Mouse (Mus musculus) limb, embryonic 12.5 days (tissue): Measurements from ENCODE around the gene Gm48551. TPM values are rescaled to one million over a fixed set of nuclear protein-coding genes. Genes with fewer than 3 reads are reported as not detected.

Experiments
- ATAC-seq: fragments of 200-750 bp; cut with Nextera tagmentation; 2 replicates; pipeline ENCODE4 v1.8.0; 2017; ENCODE audit warnings: low read depth, moderate TSS enrichment; ENCODE audit not compliant: insufficient number of reproducible peaks, insufficient read depth, low FRiP score, low TSS enrichment
- H3K27ac ChIP-seq: fragments of 300-500 bp; sonication (generic); 2 replicates; pipeline ENCODE4 v1.5.1; 2016; ENCODE audit warnings: mild to moderate bottlenecking, moderate library complexity
- H3K27me3 ChIP-seq: fragments of 300-500 bp; sonication (generic); 2 replicates; pipeline ENCODE4 v1.6.1; 2016; ENCODE audit warnings: mild to moderate bottlenecking, moderate library complexity
- H3K36me3 ChIP-seq: fragments of 300-500 bp; sonication (generic); 2 replicates; pipeline ENCODE4 v1.6.1; 2016; ENCODE audit warnings: mild to moderate bottlenecking, moderate library complexity
- H3K4me1 ChIP-seq: fragments of 300-500 bp; sonication (generic); replicated peaks from 2 replicates; pipeline ENCODE4 v1.6.1; 2016
- H3K4me2 ChIP-seq: fragments of 300-500 bp; sonication (generic); 2 replicates; pipeline ENCODE4 v1.6.1; 2016; ENCODE audit warnings: mild to moderate bottlenecking, moderate library complexity
- H3K4me3 ChIP-seq: fragments of 300-500 bp; sonication (generic); replicated peaks from 2 replicates; pipeline ENCODE4 v1.5.1; 2016; ENCODE audit warnings: mild to moderate bottlenecking
- H3K9ac ChIP-seq: fragments of 300-500 bp; sonication (generic); replicated peaks from 2 replicates; pipeline ENCODE4 v1.6.1; 2016; ENCODE audit warnings: mild to moderate bottlenecking, moderate library complexity
- H3K9me3 ChIP-seq: fragments of 300-500 bp; sonication (generic); 2 replicates; pipeline ENCODE4 v1.6.1; 2016; ENCODE audit warnings: mild to moderate bottlenecking, moderate library complexity
- WGBS: fragments of 180-500 bp; shearing (Covaris S2); methylation state at CpG from one replicate; pipeline ENCODE4 v1.1.7; 2016; 5-methylcytosine and 5-hydroxymethylcytosine counted together
- polyA plus RNA-seq: library from polyadenylated mRNA; unstranded; fragments of >200 nt; fragmentation: Nextera tagmentation; extraction: Ambion mirVana; gene quantifications from 2 replicates; pipeline ENCODE4 v1.2.1, GENCODE M21; 2016

The Gm48551 gene
- polyA plus RNA-seq, 1 experiment from 2014 or later: 3.3 TPM

DNA sequence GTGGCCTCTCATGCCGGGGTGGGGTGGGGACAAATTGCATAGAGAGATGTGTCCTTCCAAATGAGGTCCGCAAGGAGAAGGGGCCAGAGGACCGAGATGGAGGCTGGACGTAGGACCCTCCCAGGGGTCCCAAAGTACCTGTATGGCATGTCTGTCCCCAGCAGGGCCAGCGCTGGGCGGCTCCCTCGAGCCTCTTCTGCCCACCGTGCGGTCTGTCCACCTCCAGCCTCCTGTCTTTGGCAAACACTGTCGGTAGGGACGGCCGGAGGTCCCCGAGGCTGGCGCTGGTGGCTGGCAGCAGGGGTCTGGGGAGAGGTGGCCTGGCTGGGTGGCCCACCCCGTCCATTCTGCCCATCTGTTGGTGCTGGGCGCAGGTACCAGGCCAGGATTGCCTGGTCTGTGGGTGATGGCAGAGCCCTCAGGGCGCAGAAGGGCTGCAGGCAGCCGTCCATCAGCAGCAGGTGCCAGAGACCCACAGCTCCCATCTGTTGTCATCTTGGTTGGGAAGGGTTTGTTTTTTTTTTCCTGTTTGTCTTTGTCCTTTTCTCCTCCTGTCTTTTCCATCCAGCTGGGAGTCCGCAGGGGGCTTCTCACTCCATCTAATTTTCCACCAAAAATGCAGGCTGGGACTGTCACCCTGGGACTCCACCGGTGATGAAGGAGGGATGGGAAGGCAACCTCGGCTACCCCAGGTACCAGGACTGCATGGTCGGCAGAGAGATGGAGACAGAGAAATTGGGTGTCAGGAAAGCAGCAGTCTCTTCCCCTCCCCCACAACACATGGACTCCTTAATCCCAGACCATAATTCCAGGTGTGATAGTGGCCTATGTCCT is 16.3 kb downstream of the Gm48551 start:
- Histone ChIP-seq H3K36me3 (peaks cover 50% of the 10 kb centered on the region), H3K4me3 (no peak overlapping the region), H3K27ac (peak overlapping the region; percentile 94), H3K27me3 (peaks cover 29% of the 10 kb centered on the region), H3K9ac (no peak overlapping the region), H3K9me3 (no peaks in the 10 kb centered on the region), H3K4me2 (peak overlapping the region; percentile 32), H3K4me1 (peaks cover 64% of the 10 kb centered on the region)
- 50% methylated on average over 22 of the region's 22 CpGs for WGBS
- ATAC-seq: no peak

DNA sequence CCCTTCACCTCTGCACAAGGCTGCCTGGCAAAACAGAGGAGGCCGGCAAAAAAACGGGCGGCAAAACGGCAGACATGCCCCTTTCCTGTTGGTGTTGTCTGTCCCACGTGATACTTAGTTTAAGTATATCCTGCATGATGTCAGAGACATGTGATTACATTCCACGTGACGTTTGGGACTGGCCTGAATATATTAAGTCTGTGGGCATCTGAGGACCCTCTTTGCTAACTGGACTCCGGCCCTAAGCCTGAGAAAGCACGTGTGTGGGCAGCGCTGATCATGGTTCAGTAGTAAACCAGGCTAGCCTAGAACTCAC is 16.9 kb downstream of the Gm48551 start:
- Histone ChIP-seq H3K27me3 (peaks cover 35% of the 10 kb centered on the region), H3K4me1 (peaks cover 67% of the 10 kb centered on the region), H3K4me2 (peak overlapping the region; percentile 50; the same call in 1 of the 2 replicates), H3K9me3 (no peaks in the 10 kb centered on the region), H3K36me3 (peaks cover 55% of the 10 kb centered on the region), H3K9ac (no peak overlapping the region), H3K4me3 (no peak overlapping the region), H3K27ac (peak overlapping the region; percentile 94)
- WGBS: 23% methylated on average over 10 of the region's 10 CpGs
- ATAC-seq: peak; percentile 3; the same call in 1 of the 2 replicates

GRCm38 (mm10) chr10:81401521-81402226 is 17.4 kb downstream of the Gm48551 start:
- ATAC-seq: peak; percentile 74
- Histone ChIP-seq H3K27ac (peak overlapping the region; percentile 94), H3K27me3 (peaks cover 40% of the 10 kb centered on the region), H3K9me3 (no peaks in the 10 kb centered on the region), H3K9ac (0 out of 2 replicates have a peak overlapping the region, but pooled peaks have one; percentile 31), H3K36me3 (peaks cover 60% of the 10 kb centered on the region), H3K4me1 (peaks cover 69% of the 10 kb centered on the region), H3K4me2 (peak overlapping the region; percentile 50), H3K4me3 (peak overlapping the region; percentile 17; the same call in 1 of the 2 replicates)
- 6% methylated on average over 18 of the region's 18 CpGs for WGBS

- 21% methylated on average over 7 of the region's 7 CpGs for WGBS
- Histone ChIP-seq H3K27me3 (peaks cover 46% of the 10 kb centered on the region), H3K9me3 (no peaks in the 10 kb centered on the region), H3K27ac (peak overlapping the region; percentile 94), H3K4me3 (peak overlapping the region; percentile 17; the same call in 1 of the 2 replicates), H3K36me3 (peaks cover 62% of the 10 kb centered on the region), H3K4me2 (peak overlapping the region; percentile 50), H3K9ac (0 out of 2 replicates have a peak overlapping the region, but pooled peaks have one; percentile 31), H3K4me1 (peaks cover 71% of the 10 kb centered on the region)
- peak; percentile 7; the same call in 1 of the 2 replicates for ATAC-seq
These were observed 18.0 kb downstream of the Gm48551 start for GRCm38 (mm10) chr10:81402227-81402765.

GRCm38 (mm10) chr10:81403511-81403910 is 19.2 kb downstream of the Gm48551 start:
- Histone ChIP-seq H3K9ac (peak overlapping the region; percentile 40; the same call in 1 of the 2 replicates), H3K27me3 (peaks cover 59% of the 10 kb centered on the region), H3K27ac (peak overlapping the region; percentile 94), H3K4me2 (peak overlapping the region; percentile 50; the same call in 1 of the 2 replicates), H3K9me3 (no peaks in the 10 kb centered on the region), H3K4me3 (no peak overlapping the region), H3K4me1 (peaks cover 84% of the 10 kb centered on the region), H3K36me3 (peaks cover 57% of the 10 kb centered on the region)
- no peak for ATAC-seq
- WGBS: 54% methylated on average over 10 of the region's 10 CpGs

GRCm38 (mm10) chr10:81404082-81404481 is 19.8 kb downstream of the Gm48551 start:
- Histone ChIP-seq H3K4me1 (peaks cover 89% of the 10 kb centered on the region), H3K9me3 (no peaks in the 10 kb centered on the region), H3K27me3 (peaks cover 61% of the 10 kb centered on the region), H3K4me3 (no peak overlapping the region), H3K9ac (no peak overlapping the region), H3K27ac (no peak overlapping the region), H3K4me2 (no peak overlapping the region), H3K36me3 (peaks cover 54% of the 10 kb centered on the region)
- no peak for ATAC-seq
- 15% methylated on average over 9 of the region's 9 CpGs for WGBS

DNA sequence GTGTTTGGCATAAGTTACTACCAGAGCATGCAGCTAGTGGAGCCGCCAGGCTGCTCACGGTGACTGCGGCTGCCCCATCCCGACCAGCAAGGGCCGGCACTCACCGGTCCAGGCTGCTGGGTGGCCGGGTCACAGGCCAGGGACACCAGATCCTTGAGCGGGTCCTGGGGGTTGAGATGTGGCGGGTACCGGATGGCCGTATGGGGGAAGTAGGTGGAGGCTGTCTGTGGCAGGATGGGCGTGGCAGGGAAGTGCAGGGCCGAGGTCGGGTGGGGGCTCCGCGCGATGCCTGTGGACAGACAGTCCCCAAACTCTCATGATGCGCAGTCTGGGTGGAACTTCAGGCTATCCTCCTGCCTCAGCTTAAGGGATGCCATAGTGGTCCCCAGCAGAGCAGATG is 20.5 kb downstream of the Gm48551 start:
- Histone ChIP-seq H3K4me3 (no peak overlapping the region), H3K36me3 (peaks cover 48% of the 10 kb centered on the region), H3K9ac (no peak overlapping the region), H3K27me3 (peaks cover 60% of the 10 kb centered on the region), H3K4me1 (peaks cover 91% of the 10 kb centered on the region), H3K4me2 (no peak overlapping the region), H3K27ac (peak overlapping the region; percentile 35; the same call in 1 of the 2 replicates), H3K9me3 (no peaks in the 10 kb centered on the region)
- WGBS: 62% methylated on average over 18 of the region's 18 CpGs
- ATAC-seq: no peak

DNA sequence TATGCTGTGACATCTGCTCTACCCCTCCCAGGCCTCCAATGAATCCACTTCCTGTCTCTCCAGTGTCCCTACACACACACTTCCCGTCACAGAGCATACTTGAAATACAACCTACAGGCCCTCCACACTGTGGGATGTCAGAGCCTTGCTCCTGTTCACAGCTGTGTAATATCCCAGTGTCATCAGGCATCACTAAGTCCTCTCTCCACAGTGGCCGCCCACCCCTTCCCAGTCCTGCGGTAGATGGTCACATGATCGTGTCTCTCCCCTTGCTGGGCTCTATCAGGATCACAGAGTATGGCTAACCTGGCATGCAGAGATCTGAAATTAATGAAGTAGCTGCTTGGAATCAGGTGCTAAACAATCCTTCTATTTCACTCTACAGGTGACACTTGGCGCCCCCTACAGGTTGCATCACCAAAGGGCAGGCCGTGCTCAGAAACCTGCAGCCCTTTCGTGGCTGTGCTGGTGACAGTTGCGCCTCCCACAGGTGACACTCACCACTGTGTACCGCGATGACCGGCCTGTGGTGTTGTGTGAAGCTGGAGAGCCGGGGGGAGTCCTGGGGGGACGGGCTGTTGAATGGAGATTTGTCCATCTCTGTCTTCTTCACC is 21.4 kb downstream of the Gm48551 start:
- H3K4me2 ChIP-seq: no peak overlapping the region
- 44% methylated on average over 13 of the region's 13 CpGs for WGBS
- H3K36me3 ChIP-seq: peaks cover 40% of the 10 kb centered on the region
- peaks cover 50% of the 10 kb centered on the region for H3K27me3 ChIP-seq
- H3K4me3 ChIP-seq: no peak overlapping the region
- H3K4me1 ChIP-seq: peaks cover 91% of the 10 kb centered on the region
- H3K9me3 ChIP-seq: no peaks in the 10 kb centered on the region
- 0 out of 2 replicates have a peak overlapping the region, but pooled peaks have one; percentile 17 for H3K27ac ChIP-seq
- H3K9ac ChIP-seq: no peak overlapping the region
- no peak for ATAC-seq

DNA sequence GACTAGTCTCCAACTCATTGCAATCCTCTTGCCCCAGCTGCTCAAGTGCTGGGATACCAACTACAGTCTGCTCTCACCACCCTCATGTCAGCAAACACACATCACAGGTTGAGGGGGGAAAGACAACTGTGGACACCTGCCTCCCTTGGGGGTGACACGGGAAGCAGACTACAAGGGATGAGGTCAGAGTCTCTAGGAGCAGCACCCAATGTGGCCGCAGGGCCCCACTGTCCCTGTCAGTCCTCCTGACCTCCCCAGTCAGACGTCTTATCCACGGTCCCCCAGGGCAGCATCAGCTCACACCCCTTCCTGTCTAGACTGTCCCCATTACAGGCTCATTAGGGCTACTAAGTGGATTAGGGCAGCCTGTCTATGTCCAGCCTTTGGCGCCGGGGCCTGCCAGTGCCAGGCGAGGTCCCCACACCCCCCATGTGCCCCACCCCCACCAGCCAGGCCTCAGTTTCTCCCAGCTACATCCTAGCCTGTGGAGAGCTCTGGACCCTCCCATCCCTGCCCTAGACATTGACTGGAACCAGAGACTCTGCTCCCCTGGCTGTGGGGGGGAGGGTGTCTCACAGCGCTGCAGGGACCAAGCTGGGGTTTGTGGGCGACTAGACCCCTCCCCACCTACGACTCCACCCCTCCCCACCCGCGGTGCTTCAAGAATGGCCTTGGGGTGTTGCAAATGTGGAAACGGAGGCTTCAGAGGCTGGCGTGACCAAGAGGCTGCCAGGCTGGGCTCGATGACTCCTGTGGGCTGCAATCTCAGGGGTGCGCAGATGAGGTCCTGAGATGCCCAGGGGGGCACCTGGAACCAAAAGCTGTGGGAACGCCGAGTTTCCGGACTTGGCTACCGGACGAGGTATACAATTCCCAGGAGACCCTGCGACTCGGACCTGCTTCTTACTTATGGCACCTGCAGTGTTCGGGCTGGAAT is 22.5 kb downstream of the Gm48551 start:
- Histone ChIP-seq H3K4me2 (peak overlapping the region; percentile 48), H3K27me3 (peaks cover 48% of the 10 kb centered on the region), H3K36me3 (peaks cover 45% of the 10 kb centered on the region), H3K9ac (peak overlapping the region; percentile 34; the same call in 1 of the 2 replicates), H3K27ac (0 out of 2 replicates have a peak overlapping the region, but pooled peaks have one; percentile 17), H3K4me1 (peaks cover 90% of the 10 kb centered on the region), H3K9me3 (no peaks in the 10 kb centered on the region), H3K4me3 (peak overlapping the region; percentile 22)
- ATAC-seq: no peak
- 16% methylated on average over 24 of the region's 24 CpGs for WGBS
